In genomic region chr10:105319299-105320057, GRCm38 (mm10) we compare ENCODE assay signal across 22 mouse cellular contexts.
DNase-seq lines count a peak whose midpoint lies in the region; ATAC-seq lines count a peak whose summit lies in the region.
"Had no signal": no experiment of that assay in that cellular context is flagged by ENCODE, and none has a peak within 500 bp of the region (broad histone marks: within the 10 kb centered on the region; RNA-seq: fewer than 3 reads in every experiment).

No protein-coding gene starts in this region.

- no peak overlapping the region for H3K27ac ChIP-seq in hindbrain, embryonic 12.5 days
- H3K27ac ChIP-seq in hindbrain, embryonic 10.5 days: no peak overlapping the region
- no peak overlapping the region for H3K27ac ChIP-seq in forebrain, embryonic 15.5 days (replicated peaks)
- 0 out of 2 replicates have a peak overlapping the region, but pooled peaks have one; percentile 60 for H3K27ac ChIP-seq in hindbrain, embryonic 13.5 days
- no peak overlapping the region for H3K27ac ChIP-seq in midbrain, embryonic 16.5 days (ENCODE audit: low read length)
- H3K27ac ChIP-seq in heart, embryonic 10.5 days: no peak overlapping the region
- H3K27ac ChIP-seq: heart, embryonic 13.5 days; stomach, postnatal 0 days had no signal

- no peak overlapping the region for H3K9ac ChIP-seq in hindbrain, embryonic 12.5 days
- no peak overlapping the region for H3K9ac ChIP-seq in forebrain, embryonic 15.5 days (replicated peaks)
- no peak overlapping the region for H3K9ac ChIP-seq in hindbrain, embryonic 13.5 days
- H3K9ac ChIP-seq in midbrain, embryonic 16.5 days (ENCODE audit: low read depth, low read length): no peak overlapping the region
- H3K9ac ChIP-seq: heart, embryonic 13.5 days had no signal

- DNase-seq in hindbrain, embryonic 10.5 days (ENCODE audit: low spot score): no peak
- no peak for DNase-seq in heart, embryonic 10.5 days (ENCODE audit: low spot score)
- no peak for DNase-seq in T-cell, adult 2 months (ENCODE audit: low spot score)
- DNase-seq: adrenal gland, postnatal 10 days; cerebellum, adult 2 months; cerebellum, postnatal 25 days; gastrocnemius, postnatal 25 days; heart, adult 18-20 months; heart, postnatal 14 days; kidney, postnatal 25 days; layer of hippocampus, postnatal 36 days; right cerebral cortex, adult 18-20 months; thymus, adult 2 months; thymus, postnatal 4 days had no signal

- 62% methylated on average over 3 of the region's 3 CpGs for WGBS in hindbrain, embryonic 12.5 days
- WGBS in hindbrain, embryonic 10.5 days: 82% methylated on average over 3 of the region's 3 CpGs
- WGBS in forebrain, embryonic 15.5 days: 58% methylated on average over 3 of the region's 3 CpGs
- 40% methylated on average over 3 of the region's 3 CpGs for WGBS in hindbrain, embryonic 13.5 days
- WGBS in midbrain, embryonic 16.5 days: 29% methylated on average over 3 of the region's 3 CpGs
- WGBS in heart, embryonic 10.5 days: 78% methylated on average over 3 of the region's 3 CpGs

- H3K36me3 ChIP-seq in hindbrain, embryonic 12.5 days: peaks cover 16% of the 10 kb centered on the region
- H3K36me3 ChIP-seq in hindbrain, embryonic 10.5 days: peaks cover 22% of the 10 kb centered on the region
- H3K36me3 ChIP-seq in forebrain, embryonic 15.5 days: peaks cover 3% of the 10 kb centered on the region; the same call in 1 of the 2 replicates
- peaks cover 14% of the 10 kb centered on the region for H3K36me3 ChIP-seq in hindbrain, embryonic 13.5 days
- peaks cover 5% of the 10 kb centered on the region for H3K36me3 ChIP-seq in midbrain, embryonic 16.5 days (ENCODE audit: control insufficient read depth, insufficient read depth, low read length)
- H3K36me3 ChIP-seq in heart, embryonic 10.5 days: peaks cover 13% of the 10 kb centered on the region; the same call in 1 of the 2 replicates

- H3K9me3 ChIP-seq in hindbrain, embryonic 12.5 days (replicated peaks): 0 out of 2 replicates have a peak, but pooled peaks cover 3% of the 10 kb centered on the region
- 0 out of 2 replicates have a peak, but pooled peaks cover 10% of the 10 kb centered on the region for H3K9me3 ChIP-seq in hindbrain, embryonic 10.5 days
- H3K9me3 ChIP-seq in forebrain, embryonic 15.5 days: no peaks in the 10 kb centered on the region
- H3K9me3 ChIP-seq in hindbrain, embryonic 13.5 days: no peaks in the 10 kb centered on the region; the same call in none of the 2 replicates
- no peaks in the 10 kb centered on the region; the same call in 1 of the 2 replicates for H3K9me3 ChIP-seq in midbrain, embryonic 16.5 days (replicated peaks; ENCODE audit: control insufficient read depth, low read length, poor library complexity, severe bottlenecking)
- H3K9me3 ChIP-seq in heart, embryonic 10.5 days: no peaks in the 10 kb centered on the region

- H3K4me3 ChIP-seq in hindbrain, embryonic 12.5 days: no peak overlapping the region
- no peak overlapping the region for H3K4me3 ChIP-seq in hindbrain, embryonic 10.5 days
- H3K4me3 ChIP-seq in forebrain, embryonic 15.5 days: no peak overlapping the region
- H3K4me3 ChIP-seq in hindbrain, embryonic 13.5 days: no peak overlapping the region
- no peak overlapping the region for H3K4me3 ChIP-seq in midbrain, embryonic 16.5 days (ENCODE audit: low read depth, low read length)
- no peak overlapping the region for H3K4me3 ChIP-seq in heart, embryonic 10.5 days
- H3K4me3 ChIP-seq: heart, embryonic 13.5 days had no signal

- H3K27me3 ChIP-seq in hindbrain, embryonic 12.5 days: no peaks in the 10 kb centered on the region
- H3K27me3 ChIP-seq in hindbrain, embryonic 10.5 days (ENCODE audit: insufficient read depth, poor library complexity, severe bottlenecking): no peaks in the 10 kb centered on the region
- no peaks in the 10 kb centered on the region for H3K27me3 ChIP-seq in forebrain, embryonic 15.5 days
- no peaks in the 10 kb centered on the region for H3K27me3 ChIP-seq in hindbrain, embryonic 13.5 days
- no peaks in the 10 kb centered on the region for H3K27me3 ChIP-seq in midbrain, embryonic 16.5 days (ENCODE audit: control insufficient read depth, insufficient read depth, low read depth, low read length)
- no peaks in the 10 kb centered on the region for H3K27me3 ChIP-seq in heart, embryonic 10.5 days (ENCODE audit: insufficient read depth, poor library complexity, severe bottlenecking)
- H3K27me3 ChIP-seq: heart, embryonic 13.5 days had no signal

- no peaks in the 10 kb centered on the region for H3K4me1 ChIP-seq in hindbrain, embryonic 12.5 days
- 0 out of 2 replicates have a peak, but pooled peaks cover 2% of the 10 kb centered on the region for H3K4me1 ChIP-seq in hindbrain, embryonic 10.5 days (replicated peaks)
- peaks cover 6% of the 10 kb centered on the region; the same call in 1 of the 2 replicates for H3K4me1 ChIP-seq in forebrain, embryonic 15.5 days
- H3K4me1 ChIP-seq in hindbrain, embryonic 13.5 days (replicated peaks): peaks cover 13% of the 10 kb centered on the region
- H3K4me1 ChIP-seq in midbrain, embryonic 16.5 days (ENCODE audit: control insufficient read depth, insufficient read depth, low read length): 0 out of 2 replicates have a peak, but pooled peaks cover 2% of the 10 kb centered on the region
- no peaks in the 10 kb centered on the region for H3K4me1 ChIP-seq in heart, embryonic 10.5 days
- H3K4me1 ChIP-seq: heart, embryonic 13.5 days had no signal

- H3K4me2 ChIP-seq in hindbrain, embryonic 12.5 days (replicated peaks): no peak overlapping the region
- no peak overlapping the region for H3K4me2 ChIP-seq in forebrain, embryonic 15.5 days (replicated peaks)
- H3K4me2 ChIP-seq in hindbrain, embryonic 13.5 days: no peak overlapping the region
- no peak overlapping the region for H3K4me2 ChIP-seq in midbrain, embryonic 16.5 days (ENCODE audit: low read length)
- H3K4me2 ChIP-seq: heart, embryonic 13.5 days had no signal

- peak; percentile 91 for ATAC-seq in hindbrain, embryonic 12.5 days (ENCODE audit: low FRiP score)
- ATAC-seq in forebrain, embryonic 15.5 days (replicated peaks): 0 out of 2 replicates have a peak, but pooled peaks have one; percentile 57
- ATAC-seq in hindbrain, embryonic 13.5 days (ENCODE audit: low FRiP score): peak; percentile 79
- ATAC-seq in midbrain, embryonic 16.5 days: peak; percentile 77
- ATAC-seq: intestine, postnatal 0 days; lung, postnatal 0 days had no signal
